Mouse (Mus musculus) heart, adult 9 months (tissue): ENCODE data around the gene Maco1.
A peak's percentile ranks its signal among the peaks of the same experiment; 100 is the strongest.
"Not testable (repeated sequence)": the region's sequence is repeated elsewhere in the genome, so short reads cannot be mapped to it uniquely, and the experiment has no call there.

Experiments
- DNase-seq, 2 experiments: peaks; one replicate each; pipeline ENCODE4 v3.0.0; 2022; ENCODE audit warnings: low spot score in 2 of 2

Maco1 gene

DNA sequence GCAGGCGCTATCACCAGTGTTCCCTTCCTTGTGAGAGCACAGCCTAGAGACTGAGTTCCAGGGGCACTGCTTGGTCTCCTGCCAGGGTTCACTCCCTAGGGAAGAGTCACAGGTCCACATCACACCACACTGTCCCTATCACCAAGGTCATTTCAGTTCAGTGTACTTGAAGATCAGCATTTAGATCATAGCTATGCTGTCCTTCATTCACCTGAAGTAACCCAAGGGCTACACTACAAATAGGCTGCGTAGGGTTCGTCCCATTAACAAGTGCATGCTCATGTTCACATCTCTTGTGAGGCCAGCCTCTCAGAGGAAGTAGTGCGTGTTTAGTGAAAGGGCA is 38.9 kb downstream of the Maco1 start:
- DNase-seq = peak in 1 of 2 experiments; percentile 41

- DNase-seq = no peak
These were observed 39.5 kb downstream of the Maco1 start for GRCm38 (mm10) chr4:134813406-134814228.

DNA sequence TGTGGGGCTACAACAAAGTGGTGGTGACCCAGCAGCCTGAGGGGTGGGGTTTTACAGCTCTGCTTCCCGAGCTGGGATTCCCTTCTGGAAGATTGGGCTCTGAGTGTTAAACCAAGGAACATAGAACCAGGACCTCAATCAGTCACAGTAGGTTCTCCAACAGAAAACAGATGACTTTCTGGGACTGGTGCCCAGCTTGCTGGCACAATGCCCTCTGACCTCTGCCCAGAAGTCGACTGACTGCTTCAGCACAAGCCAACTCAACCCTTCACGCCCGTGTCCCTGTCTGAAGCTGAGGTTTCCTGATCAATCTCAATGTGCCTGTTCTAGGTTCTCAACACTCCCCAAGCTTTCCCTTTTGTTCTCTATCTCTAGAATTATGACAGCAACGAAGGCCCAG is 48.4 kb downstream of the Maco1 start:
- peak; percentile 70 to 89 for DNase-seq

GRCm38 (mm10) chr4:134802765-134803164 is 50.4 kb downstream of the Maco1 start:
- no peak for DNase-seq

- no peak for DNase-seq
These were observed 51.0 kb downstream of the Maco1 start for GRCm38 (mm10) chr4:134802155-134802554.

GRCm38 (mm10) chr4:134800693-134801092 is 52.5 kb downstream of the Maco1 start:
- no peak for DNase-seq

DNA sequence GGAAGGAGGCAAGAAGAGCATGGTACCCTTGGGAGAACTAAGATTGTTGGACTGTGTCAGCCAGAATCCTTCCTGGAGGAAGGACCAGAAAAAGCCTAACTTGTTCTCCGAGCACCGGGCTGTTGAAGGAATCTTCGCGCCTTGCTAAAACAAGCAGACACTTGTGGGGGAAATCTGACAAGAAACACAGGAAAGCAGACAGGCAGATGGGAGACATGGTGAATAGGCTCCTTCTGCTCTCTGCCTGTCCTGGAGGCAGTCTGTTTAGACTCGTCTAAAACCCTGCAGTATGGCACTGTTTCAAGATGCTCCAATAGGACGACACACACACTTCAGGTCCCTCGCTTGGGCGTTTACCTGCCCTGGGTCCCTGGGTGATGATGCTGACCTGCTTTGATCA is 53.0 kb downstream of the Maco1 start:
- DNase-seq = no peak

DNA sequence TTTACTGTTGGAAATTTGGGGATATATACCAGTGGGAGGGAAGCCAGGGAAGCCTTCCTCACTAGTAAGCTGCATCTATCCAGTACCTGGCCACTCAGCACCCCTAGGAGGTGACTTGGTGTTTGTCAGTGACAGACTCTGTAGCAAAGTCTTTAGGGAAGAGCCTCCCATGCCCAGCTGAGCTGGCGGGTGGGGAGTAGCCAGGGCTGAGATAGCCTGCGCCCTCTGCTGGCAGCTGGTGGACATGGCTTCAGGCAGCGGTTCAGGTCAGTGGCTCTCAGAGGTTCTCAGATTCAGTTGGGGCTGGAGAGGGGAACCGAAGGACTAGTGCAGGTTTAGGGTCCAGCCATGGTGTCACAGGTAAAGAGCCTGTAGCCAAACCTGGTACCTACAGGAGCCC is 53.9 kb downstream of the Maco1 start:
- DNase-seq = peak; percentile 44 to 55

GRCm38 (mm10) chr4:134798861-134799260 is 54.3 kb downstream of the Maco1 start:
- no peak for DNase-seq

DNA sequence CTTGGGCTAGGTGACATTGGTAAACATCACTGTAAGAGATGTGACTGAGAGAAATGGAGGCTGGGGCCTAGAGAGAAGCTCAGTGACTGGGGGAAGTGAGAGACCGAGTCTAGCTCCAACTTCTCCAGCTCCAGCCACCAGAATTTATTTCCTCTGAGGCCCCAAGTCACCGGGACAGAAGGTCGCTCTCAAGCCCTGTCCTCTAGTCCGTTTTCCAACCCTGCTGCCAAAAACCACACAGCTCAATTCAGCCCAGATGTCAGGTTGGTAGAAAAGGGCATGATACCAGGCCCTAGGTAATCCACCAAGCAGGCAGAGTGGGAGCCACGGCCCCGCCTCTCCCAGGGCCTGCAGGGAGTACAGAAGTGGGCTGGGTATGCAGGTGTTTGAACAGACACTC is 55.5 kb downstream of the Maco1 start:
- DNase-seq = peak in 1 of 2 experiments; percentile 27

DNA sequence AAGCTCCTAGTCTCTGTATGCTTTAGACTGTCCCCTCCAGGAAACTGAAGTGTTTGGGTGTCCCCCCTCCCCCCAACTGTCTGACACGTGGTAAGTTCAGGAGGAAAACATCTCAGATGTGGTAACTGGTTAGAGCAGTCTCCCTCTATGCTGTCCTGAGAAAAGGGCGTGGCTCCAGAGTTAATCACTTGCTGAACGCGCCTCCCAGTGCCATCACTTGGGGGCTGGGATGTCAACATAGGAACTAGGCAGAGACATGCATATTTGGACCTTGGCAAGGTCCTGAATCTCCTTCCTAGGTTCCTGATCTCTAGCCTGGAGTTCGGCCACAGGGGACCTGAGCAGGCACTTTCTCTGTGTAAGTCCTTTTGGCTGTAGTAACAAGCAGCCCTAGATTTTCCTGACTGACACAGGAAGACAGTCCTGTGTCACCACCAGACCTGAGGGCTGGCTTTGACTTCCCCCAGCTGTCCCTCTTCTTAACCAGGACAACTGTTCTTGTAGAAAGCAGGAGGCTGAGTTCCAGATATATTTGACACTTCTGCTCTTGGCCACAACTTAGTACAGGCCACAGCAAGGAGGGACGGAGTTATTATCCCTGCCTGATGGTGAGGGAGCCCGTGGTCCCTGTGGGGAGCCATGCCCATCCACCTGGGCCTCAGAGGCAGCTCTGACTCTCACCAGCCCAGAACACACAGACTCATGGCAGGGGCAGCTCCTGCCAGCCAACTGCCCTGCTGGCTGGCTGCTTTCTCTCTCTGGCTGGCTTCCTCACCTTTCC is 56.4 kb downstream of the Maco1 start:
- no peak for DNase-seq

DNA sequence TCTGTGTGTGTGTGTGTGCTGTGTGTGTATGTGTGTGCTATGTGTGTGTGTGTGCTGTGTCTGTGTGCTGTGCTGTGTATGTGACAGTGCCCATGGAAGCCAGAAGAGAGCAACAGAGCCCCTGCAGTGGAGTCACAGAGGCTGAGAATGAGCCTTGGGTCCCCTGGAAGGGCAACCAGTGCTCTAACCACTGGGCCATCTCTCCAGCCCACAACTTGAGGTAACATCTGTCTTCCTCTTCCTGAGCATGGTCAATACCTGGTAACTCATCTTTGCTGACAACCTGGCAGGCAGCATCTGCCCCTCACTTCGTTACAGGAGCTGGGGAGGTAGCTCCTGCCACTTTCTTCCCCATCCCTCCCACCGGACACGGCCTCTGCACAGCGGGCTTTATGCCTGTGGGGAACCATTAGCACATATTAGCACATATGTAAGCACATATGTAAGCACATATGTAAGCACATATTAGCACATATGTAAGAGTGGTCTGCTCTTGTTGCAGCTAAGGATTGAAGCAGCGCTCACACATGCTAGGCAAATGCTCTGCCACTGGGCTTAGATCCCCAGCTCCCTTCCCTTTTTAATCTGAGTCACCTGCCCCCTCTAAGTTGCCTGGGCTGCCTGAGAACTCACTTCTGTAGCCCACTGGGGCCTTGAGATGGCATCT is 57.2 kb downstream of the Maco1 start:
- no peak for DNase-seq

DNA sequence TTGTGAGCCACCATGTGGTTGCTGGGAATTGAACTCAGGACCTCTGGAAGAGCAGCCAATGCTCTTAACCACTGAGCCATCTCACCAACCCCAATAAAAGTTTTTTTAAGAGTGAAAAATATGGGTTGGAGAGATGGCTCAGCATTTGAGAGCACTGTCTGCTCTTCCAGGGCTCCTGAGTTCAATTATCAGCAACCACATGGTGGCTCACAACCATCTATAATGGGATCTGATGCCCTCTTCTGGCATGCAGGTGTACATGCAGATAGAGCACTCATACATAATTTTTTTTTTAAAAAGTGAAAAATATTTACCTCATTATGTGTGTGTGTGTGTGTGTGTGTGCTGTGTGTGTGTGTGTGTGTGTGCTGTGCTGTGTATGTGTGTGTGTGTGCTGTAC is 58.2 kb downstream of the Maco1 start:
- not testable (repeated sequence) for DNase-seq

GRCm38 (mm10) chr4:134793213-134793956 is 59.8 kb downstream of the Maco1 start:
- peak in 1 of 2 experiments; percentile 38 for DNase-seq

- DNase-seq = no peak
These were observed 61.4 kb downstream of the Maco1 start for GRCm38 (mm10) chr4:134791731-134792130.

DNA sequence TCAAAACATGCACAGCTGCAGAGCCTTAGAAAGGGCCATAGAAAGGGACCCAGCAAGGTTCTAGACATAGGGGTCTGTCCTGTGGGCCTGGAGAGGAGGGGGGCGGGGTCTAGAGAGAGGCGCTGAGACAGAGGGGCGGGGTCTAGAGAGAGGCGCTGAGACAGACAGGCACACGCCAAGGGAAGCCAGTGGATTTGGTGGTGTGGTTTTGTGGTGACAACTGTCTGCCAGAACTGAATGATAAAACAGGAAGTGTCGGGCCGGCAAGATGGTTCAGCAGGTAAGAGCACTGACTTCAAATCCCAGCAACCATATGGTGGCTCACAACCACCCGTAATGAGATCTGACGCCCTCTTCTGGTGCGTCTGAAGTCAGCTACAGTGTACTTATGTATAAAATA is 66.2 kb downstream of the Maco1 start:
- no peak for DNase-seq

DNA sequence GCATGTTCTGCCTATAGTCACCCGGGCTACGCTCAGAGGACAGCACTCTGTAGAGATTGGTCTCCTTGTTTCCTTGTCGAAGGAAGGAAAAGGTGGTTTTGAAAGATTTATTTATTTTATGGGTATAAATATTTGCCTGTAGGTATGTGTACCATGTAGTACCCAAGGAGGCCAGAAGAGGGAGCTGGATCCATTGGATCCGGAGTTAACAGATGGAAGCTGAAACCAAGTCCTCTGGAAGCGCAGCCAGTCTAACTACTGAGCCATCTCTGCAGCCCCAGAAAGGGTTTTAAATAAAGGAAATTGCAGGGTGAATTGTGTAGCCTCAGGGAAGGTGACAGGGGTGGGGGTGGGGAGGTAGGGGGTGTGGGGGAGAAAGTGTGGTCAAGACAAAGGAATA is 68.4 kb downstream of the Maco1 start:
- DNase-seq = no peak

- DNase-seq = peak; percentile 78 to 88
These were observed 73.8 kb downstream of the Maco1 start for GRCm38 (mm10) chr4:134779136-134779934.

DNA sequence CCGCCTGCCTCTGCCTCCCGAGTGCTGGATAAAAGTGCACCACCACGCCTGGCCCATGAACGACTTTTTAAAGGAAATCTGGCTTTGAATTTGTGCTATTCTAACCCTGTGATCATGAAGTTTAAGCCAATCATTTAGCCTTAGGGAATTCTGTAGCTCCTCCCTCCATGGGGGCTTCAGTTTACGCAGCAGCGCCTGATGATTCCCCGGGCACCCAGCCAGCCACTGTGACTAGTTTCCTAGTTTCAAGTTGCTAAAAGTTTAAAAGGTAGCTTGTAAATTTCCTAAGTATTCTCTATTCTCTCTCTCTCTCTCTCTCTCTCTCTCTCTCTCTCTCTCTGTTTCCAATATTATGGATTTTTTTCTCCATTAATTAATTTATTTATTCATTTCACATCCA is 76.9 kb downstream of the Maco1 start:
- DNase-seq = no peak

- DNase-seq = no peak
These were observed 77.8 kb downstream of the Maco1 start for GRCm38 (mm10) chr4:134775234-134775944.
